Mouse (Mus musculus) E14TG2a.4 (cell line): ENCODE measurements at regions not wholly inside any gene's neighbourhood (a gene's known extent, or its start where the extent isn't known, plus 50 kb on each side); places are given as distances from the start of the nearest gene placed in this dataset.

Source experiments
- H3K27me3 ChIP-seq: 2 replicates; pipeline ENCODE4 v1.6.1; 2014; ENCODE audit warnings: low read length, control low read depth; ENCODE audit not compliant: insufficient read depth
- H3K36me3 ChIP-seq: 2 replicates; pipeline ENCODE4 v1.6.1; 2014; ENCODE audit warnings: low read length, control low read depth; ENCODE audit not compliant: insufficient read depth
- H3K4me1 ChIP-seq: replicated peaks from 2 replicates; pipeline ENCODE4 v1.6.1; 2014; ENCODE audit warnings: low read depth, low read length, control low read depth
- H3K4me3 ChIP-seq: replicated peaks from 2 replicates; pipeline ENCODE4 v1.5.1; 2014; ENCODE audit warnings: mild to moderate bottlenecking, low read length
- H3K9me3 ChIP-seq: 2 replicates; pipeline ENCODE4 v1.6.1; 2014; ENCODE audit warnings: low read length, control low read depth
- CTCF ChIP-seq: conservative IDR thresholded peaks from 2 replicates; pipeline ENCODE4 v1.5.1; 2014; ENCODE audit warnings: low read length
- NANOG ChIP-seq: IDR thresholded peaks from 2 replicates; pipeline ENCODE4 v1.6.1; 2014; ENCODE audit warnings: borderline replicate concordance, low read length, mixed read lengths
- POU5F1 ChIP-seq: IDR thresholded peaks from 2 replicates; pipeline ENCODE4 v1.6.1; 2014; ENCODE audit warnings: low read length, borderline replicate concordance

- Histone ChIP-seq H3K4me1 (no peaks in the 10 kb centered on the region), H3K9me3 (peaks cover 16% of the 10 kb centered on the region; the same call in 1 of the 2 replicates), H3K27me3 (no peaks in the 10 kb centered on the region), H3K4me3 (no peak overlapping the region), H3K36me3 (no peaks in the 10 kb centered on the region)
- TF ChIP-seq NANOG: no peak
- TF ChIP-seq CTCF: no peak
These were observed 590.7 kb upstream of the Acvr2a start for GRCm38 (mm10) chr2:48223084-48223799.

DNA sequence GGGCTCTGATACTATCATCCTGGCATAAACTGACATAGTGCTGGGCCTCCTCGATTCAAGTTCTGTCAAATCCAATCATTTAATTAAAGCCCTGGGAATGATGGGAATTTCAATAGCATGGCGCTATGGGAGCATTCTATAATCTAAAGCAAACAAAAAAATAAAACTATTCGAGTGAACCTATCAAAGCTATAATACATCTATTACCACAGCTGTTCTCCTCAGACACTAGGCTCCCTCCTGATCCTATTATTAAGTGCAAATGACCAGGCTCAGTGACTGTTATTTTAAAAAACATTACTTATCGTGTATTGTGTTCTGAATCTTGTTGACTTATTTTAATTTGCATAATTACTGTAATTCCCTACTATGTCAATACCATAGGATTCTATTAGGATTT lies 563.7 kb upstream of the Acvr2a start:
- no peaks in the 10 kb centered on the region for H3K9me3 ChIP-seq
- TF ChIP-seq POU5F1: no peak
- TF ChIP-seq NANOG: no peak
- TF ChIP-seq CTCF: no peak

DNA sequence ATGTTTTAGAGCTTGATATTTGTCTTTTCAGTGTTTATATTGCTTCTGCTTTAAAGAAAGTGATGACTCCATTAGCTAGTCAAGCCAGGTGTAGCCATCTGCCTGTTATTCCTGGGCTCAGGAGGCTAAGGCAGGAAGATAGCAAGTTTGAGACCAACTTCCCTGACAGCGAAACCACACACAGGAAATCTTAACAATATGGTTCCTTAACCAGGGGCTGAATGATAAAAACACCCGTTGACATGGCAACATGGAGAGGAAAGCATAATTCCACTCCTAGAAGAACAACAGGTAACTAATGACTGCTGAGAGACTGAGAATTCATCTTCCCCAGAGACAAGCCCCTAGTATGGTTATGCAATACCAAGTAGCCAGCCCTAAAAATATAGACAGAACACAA lies 553.6 kb upstream of the Acvr2a start:
- Histone ChIP-seq H3K4me3 (no peak overlapping the region), H3K27me3 (no peaks in the 10 kb centered on the region), H3K9me3 (no peaks in the 10 kb centered on the region), H3K4me1 (no peaks in the 10 kb centered on the region), H3K36me3 (no peaks in the 10 kb centered on the region)
- TF ChIP-seq POU5F1 (no peak), CTCF (no peak), NANOG (no peak)

More for the DNA sequence above, 563.7 kb upstream of the Acvr2a start:
- H3K27me3 ChIP-seq: no peaks in the 10 kb centered on the region
- no peak overlapping the region for H3K4me3 ChIP-seq
- no peaks in the 10 kb centered on the region for H3K36me3 ChIP-seq
- H3K4me1 ChIP-seq: no peaks in the 10 kb centered on the region
